Mouse (Mus musculus): ENCODE measurements around the gene 2310034G01Rik.

Gene 2310034G01Rik

DNA sequence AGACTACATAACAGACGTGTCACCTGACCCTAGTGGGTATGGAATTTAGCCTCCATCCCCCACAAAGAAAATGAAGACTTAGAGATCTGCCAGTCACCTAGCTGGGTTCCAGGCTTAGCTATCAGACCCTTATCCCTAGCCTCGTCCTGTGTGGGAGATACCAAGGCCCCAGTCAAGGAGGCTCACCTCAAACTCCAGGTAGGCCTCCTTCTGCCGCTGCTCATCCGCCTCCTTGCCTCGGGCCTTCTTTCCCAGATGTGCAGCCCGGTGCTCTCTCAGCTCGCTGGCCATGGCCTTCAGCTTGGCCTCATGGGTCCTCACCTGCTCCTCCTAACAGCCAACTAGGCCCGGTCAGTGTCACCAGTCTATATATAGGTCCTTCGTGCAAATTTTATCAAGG lies 37.0 kb downstream of the 2310034G01Rik start:
- peak; percentile 37 for DNase-seq

DNA sequence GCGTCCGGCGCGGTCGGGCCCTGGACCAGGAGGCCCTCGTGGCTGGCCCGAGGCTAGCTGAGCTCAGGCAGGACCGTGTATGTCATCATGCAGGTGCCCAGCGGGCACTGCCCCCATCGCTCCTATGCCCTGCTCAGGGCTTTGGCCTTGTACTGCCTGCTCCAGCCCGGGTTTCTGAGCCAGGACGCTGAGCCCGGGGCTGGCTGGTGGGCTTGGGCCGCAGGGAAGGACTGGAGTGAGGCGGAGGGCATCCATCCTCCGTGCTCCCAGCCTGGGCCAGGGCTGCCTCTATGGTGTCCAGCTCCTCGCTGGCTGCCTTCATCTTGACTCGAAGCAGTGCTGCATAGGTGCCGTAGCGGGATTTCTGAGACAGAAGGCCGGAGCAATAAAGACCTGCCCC lies 37.5 kb downstream of the 2310034G01Rik start:
- peak; percentile 39 for DNase-seq

- DNase-seq = peak; percentile 36
Observed at GRCm38 (mm10) chr19:46311341-46311740, 38.8 kb downstream of the 2310034G01Rik start.

GRCm38 (mm10) chr19:46310312-46310865 lies 39.7 kb downstream of the 2310034G01Rik start:
- peak; percentile 50 for DNase-seq

DNA sequence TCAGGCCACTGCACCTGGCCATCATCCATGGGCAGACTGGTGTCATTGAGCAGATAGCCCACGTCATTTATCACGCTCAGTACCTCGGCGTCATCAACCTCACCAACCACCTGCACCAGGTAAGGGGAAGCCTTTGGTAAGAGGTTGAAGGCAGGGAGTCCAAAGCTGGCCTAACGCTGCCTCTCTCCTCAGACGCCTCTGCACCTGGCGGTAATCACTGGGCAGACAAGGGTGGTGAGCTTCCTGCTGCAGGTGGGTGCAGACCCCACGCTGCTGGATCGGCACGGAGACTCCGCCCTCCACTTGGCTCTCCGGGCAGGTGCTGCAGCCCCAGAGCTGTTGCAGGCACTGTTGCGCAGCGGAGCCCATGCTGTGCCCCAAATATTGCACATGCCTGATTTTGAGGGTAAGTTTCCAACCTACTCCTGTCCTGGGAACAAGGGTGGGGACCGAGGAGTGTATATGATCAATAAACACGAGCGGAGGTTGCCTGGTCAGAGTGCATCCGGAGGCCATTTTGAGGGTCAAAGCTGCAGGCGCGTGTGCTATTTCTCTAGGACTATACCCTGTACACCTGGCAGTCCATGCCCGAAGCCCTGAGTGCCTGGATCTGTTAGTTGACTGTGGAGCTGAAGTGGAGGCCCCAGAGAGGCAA lies 40.3 kb downstream of the 2310034G01Rik start:
- peak; percentile 66 for DNase-seq

DNA sequence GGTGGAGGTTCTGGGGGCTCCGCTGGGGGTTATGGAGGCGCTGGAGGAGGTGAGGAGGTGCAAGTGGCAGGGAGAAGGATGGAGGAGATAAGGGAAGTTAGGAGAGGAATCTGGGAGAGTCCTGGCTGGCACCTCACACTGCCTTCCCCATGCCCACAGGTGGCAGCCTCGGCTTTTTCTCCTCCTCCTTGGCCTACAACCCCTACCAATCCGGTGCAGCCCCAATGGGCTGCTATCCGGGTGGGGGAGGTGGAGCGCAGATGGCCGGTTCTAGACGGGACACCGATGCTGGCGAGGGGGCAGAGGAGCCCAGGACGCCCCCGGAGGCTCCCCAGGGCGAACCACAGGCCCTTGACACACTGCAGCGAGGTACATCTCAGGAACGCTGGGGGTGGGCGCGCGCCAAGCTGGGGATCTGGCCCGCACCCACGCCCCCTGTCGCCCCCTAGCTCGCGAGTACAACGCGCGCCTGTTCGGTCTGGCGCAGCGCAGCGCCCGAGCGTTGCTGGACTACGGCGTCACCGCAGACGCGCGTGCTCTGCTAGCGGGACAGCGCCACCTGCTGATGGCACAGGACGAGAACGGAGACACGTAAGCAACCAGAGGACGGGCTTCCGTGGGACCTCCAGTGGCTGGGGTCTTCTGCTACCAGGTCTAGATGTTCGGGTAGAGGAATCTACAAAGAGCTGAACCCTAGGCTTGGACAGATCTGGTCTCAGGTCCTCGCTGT lies 41.2 kb downstream of the 2310034G01Rik start:
- peak; percentile 87 for DNase-seq

DNA sequence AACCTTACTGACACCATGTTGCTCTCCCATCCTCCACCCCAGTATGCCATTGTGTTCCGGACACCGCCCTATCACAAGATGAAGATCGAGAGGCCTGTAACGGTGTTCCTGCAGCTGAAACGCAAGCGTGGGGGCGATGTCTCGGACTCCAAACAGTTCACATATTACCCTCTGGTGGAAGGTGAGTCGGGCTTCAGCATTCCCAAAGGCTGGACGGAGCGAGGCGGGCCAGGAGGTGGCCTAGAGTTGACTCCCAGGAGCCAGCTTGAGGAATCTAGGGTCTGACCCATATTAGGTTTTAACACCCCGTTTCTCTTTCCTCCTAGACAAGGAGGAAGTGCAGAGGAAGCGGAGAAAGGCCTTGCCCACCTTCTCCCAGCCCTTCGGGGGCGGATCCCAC lies 41.8 kb downstream of the 2310034G01Rik start:
- DNase-seq = peak; percentile 47

GRCm38 (mm10) chr19:46307781-46308180 lies 42.3 kb downstream of the 2310034G01Rik start:
- DNase-seq = peak; percentile 49

GRCm38 (mm10) chr19:46306751-46307289 lies 43.3 kb downstream of the 2310034G01Rik start:
- DNase-seq = peak; percentile 40

GRCm38 (mm10) chr19:46306268-46306610 lies 43.9 kb downstream of the 2310034G01Rik start:
- no peak for DNase-seq

GRCm38 (mm10) chr19:46305432-46306267 lies 44.5 kb downstream of the 2310034G01Rik start:
- peak; percentile 60 for DNase-seq

DNA sequence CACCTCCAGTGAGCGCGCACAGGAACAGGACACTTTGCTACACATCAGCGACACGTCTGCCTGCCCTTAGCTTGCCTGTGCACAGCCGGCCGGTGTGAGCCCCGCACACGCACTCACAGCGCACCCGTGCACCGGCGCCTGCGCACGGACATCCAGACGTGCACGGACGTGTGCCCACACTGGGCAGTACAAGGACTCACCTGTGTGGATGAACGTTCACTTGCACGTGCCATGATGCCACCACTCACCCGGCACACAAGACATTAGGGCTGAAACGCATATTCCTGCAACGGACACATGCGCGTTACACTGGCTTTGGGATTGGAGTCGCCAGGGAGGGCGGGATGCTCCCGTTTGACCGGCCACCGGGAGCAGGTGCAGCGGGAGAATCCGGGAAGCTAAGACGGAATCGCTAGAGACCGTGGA lies 45.2 kb downstream of the 2310034G01Rik start:
- DNase-seq = no peak

GRCm38 (mm10) chr19:46304216-46304841 lies 45.8 kb downstream of the 2310034G01Rik start, which contains the start of gene Nfkb2:
TSS of gene Nfkb2 (plus strand) at chr19:46304320.
- peak; percentile 78 for DNase-seq

DNA sequence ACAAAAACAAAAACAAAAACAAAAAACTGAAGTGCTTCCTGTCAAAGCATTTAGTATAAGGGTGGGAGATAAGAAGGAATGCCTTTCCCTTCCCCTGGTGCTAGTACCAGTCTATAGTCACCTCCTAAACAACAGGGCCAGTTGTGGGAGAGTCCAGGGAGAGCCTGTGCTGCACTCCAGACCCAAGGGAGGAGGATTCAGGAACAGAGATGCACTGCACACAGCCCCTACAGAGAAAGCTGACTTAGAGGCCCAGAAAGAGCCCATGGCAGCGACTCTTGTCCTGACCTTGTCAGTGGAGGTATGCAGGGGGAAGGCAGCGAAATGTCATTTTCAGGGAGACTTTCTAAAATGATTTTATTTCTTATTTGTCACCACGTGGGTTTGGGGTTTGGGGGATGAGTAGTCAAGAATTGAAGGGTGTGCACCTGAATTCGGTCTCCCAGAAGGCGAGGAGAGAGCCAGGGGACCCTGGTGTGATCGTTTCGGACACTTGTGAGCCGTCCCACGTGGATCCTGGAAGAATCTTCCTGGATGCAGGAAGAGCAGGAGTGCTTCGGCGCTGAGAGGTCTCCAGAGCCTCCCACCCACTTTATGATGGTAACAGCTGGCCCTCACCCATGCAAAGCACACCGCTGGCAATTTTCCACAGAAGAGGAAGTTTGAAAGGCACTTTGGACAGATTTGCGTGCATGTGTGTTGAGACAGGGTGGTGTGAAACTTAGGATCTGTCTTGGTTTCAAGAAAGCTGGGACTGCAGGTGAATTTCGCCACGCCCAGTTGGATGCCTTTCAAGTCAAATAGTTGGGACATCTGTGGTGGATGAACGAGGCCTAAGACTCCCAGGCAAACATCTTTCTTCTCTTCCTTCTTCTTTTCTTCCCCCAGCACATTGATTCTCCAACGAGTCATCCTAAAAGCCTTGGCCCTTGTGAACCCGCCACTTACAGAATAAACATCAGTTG lies 46.6 kb downstream of the 2310034G01Rik start:
- peak; percentile 36 for DNase-seq

DNA sequence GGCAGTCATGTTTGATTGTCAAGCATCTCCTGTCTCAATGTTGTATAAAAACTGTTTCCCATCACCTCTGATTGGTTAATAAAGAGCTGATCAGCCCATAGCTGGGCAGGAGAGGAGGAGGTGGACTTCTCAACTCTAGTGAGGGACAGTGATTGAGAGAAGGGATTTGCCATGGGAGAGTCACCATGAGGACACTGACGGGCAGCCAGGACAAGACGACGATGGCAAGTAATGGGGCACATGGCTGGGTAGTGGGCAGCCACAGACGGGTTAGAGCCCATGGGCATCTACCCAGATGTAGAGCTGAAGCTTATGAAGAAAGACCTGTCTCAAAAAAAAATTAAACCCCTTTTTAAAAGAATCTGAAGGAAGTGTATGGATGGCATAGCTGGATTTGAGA lies 47.6 kb downstream of the 2310034G01Rik start:
- no peak for DNase-seq

GRCm38 (mm10) chr19:46300294-46301045 lies 49.6 kb downstream of the 2310034G01Rik start:
- DNase-seq = no peak

Measured in cerebellum, adult 9-11 months (tissue).